Mouse (Mus musculus) CD4-positive, CD25-positive, alpha-beta regulatory T cell, adult 4 months (primary cell): ENCODE results near the gene Olfr875. TPM values are rescaled to one million over a fixed set of nuclear protein-coding genes. Genes with fewer than 3 reads are reported as not detected.
"Not testable (repeated sequence)": the region's sequence is repeated elsewhere in the genome, so short reads cannot be mapped to it uniquely, and the experiment has no call there.

ENCODE experiments used
- ATAC-seq: one replicate; pipeline ENCODE4 v1.8.0; 2017
- polyA plus RNA-seq, 2 experiments: library from polyadenylated mRNA; unstranded; fragments of 100-300 nt; shearing (Covaris generic); gene quantifications; one replicate each; pipeline ENCODE4 v1.2.1; 2017

Olfr875 gene
- not detected for polyA plus RNA-seq

- no peak for ATAC-seq
Observed at GRCm38 (mm10) chr9:37771759-37772158, at the start of gene Olfr875. Olfr875 (plus strand) TSS chr9:37771857.

DNA sequence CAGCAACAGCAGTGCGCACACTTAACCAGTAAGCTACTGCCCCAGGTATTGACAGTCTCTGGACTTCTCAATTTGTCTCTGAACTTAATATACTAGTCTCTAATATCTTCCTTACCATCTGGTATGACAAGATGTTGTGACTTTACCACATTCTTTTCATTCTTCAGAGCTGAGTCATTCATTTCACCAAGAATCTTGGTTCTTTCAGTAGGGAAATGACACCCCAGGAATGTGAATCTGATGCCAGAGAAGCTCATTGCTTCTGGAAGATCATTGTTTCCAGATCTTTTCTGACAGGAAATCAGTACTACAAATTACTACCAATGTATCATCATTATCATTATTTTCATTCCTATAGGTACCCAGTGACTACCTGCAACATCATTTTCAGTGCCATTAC, 37.3 kb upstream of the Olfr875 start:
- ATAC-seq, result no peak

- no peak for ATAC-seq
Observed at GRCm38 (mm10) chr9:37744806-37745205, 26.9 kb upstream of the Olfr875 start, which contains the start of gene Olfr874. Olfr874 (plus strand) TSS chr9:37745106.

DNA sequence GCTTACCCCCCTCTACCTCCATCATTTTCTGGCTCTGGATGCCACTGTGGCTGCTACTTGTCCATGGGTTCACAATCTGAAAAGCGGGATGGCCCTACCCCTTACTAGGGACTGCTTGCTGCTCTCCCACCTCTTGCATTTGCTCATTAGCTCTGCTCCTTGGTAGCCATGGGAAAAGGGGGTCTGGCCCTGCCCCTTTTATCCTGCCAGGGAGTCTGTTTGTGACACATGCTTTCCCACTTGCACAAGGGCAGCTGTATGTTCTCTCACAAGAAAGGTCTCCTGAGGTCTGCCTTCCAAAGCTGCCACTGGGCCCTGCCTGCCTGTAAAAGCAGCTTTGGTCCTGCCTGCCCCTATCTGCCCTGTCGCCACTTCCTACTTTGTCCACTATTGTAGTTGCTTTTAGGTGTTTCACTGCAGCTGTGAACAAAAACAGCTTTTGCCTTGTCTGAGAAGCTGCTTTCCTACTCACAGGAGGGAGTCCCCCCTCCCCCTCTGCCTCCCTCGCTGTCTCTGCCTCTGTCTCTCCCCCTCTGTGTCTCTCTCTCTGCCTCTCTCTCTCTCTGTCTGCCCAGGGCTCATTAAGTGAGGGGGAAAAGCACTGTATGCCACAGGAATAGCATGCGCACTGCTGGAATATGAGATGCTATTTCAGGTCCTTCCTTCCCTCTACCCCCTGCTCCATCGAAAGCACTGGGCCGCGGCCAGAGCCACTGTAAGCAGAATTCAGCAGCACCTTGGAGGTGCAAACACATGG, 21.2 kb upstream of the Olfr875 start:
- ATAC-seq, result no peak

DNA sequence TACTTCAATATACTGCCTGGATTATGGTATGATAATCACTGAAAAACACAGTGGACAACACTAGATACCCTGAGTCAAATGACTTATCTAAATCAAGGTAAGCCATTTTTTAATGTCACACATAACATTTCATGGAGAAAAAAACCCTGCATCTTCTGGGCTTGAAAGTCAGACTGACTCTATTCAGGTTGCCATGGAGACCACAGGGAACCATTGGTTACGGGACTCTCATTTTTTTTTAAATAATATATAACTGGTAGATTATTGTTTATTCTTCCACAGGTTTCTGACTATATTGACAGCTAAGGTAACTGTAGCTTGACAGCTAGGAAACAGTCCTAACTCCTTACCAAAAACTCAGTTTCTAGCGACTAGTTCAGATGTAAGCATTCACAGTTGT, 20.2 kb upstream of the Olfr875 start:
- ATAC-seq, result no peak

- no peak for ATAC-seq
Observed at GRCm38 (mm10) chr9:37752006-37752405, 19.7 kb upstream of the Olfr875 start.

DNA sequence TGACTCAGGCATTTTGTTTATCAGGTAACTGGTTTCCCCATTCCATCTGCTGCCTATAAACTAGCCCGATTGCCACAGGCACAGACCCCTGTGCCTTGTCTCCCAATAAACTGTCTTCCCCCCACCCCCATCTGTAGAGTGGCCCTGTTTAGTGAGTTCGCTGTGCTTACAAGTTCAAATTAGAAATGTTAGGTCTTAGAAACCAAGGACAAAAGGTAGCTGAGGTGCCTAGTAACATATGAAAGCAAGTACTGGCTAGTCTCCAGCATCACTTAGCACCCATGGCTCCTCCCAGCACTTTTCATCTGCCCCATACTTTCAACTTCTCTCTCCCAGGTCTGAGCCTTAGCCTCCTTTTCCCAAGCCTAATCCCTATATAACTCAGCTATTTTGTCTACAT, 9.9 kb upstream of the Olfr875 start:
- no peak for ATAC-seq

DNA sequence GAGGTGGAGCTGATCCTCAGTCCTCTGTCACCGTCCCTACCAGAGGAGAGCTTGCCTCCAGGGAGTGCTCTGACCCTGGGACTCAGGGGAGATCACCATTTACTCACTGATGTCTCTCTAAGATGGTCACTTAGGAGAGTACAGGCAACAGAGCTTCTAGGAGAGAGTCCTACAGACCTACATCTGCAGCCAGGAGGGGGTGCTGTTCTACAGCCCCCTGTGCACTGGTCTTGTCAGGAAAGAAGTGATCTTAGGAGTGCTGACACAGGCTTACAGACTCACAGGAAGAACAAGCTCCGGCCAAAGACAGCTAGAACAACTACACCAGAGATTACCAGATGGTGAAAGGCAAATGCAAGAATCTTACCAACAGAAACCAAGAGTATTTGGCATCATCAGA, 9.1 kb upstream of the Olfr875 start:
- ATAC-seq, result no peak

DNA sequence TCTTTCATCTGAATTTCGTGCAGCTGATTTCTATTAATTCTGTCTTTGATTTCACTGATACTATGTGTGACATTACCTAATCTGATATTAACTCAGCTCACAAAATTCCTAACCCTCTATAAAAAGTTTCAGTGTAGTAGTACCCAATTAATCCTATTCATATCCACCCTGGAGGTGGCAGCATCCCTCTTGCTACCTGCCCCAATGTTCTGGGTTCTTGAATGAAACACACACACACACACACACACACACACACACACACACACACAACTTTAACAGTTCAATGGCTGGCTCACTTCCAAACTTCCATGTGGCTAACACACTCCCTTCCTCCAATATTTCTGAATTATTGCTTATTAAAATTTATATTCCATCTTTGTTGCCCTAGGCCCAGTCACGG, 996 bp upstream of the Olfr875 start:
- ATAC-seq, result no peak

DNA sequence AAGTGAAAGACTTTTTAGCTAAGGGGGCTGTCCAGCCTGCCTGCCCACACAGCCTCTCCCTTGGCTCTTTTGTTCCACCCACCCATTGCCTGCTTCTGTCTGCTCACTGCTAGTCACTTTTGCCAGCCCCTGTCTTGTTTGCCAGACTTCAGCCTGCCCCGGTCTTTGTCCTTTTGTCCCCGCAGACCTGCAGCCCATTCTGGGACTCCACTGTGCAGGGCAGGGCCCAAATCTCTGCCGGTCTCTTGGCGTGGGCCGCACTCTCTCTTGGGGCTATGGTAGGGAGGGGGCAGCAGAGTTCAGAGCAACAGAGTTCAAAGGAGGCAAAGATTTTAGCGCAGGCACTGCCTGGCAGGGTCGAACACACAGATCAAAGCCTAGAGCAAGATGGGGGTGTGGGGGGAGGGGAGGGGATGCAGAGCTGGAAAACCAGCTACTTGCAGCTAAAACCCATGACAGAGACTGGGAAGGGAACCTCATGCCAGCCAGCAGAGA, 11.2 kb downstream of the Olfr875 start:
- no peak for ATAC-seq

- not testable (repeated sequence) for ATAC-seq
Observed at GRCm38 (mm10) chr9:37783394-37784387, 12.0 kb downstream of the Olfr875 start.

- ATAC-seq, result no peak
Observed at GRCm38 (mm10) chr9:37786411-37786810, 14.8 kb downstream of the Olfr875 start.

DNA sequence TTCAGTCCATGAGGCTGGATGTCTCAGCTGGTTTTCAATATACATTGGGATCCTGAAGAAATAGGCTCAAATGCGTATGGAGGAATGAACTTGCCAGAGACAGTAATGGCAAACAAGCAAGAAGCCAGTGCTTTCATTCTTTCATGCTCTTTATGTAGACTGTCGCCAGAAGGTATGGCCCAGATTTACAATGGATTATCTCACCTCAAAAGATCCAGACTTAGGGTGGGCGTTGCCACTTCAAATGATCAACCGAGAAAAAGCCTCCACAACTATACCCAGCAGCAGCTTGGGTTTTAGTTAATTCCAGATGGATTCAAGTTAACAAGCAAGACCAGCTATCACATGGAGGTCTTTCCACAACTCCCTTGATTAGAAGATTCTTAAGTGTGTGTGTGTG, 30.4 kb downstream of the Olfr875 start:
- no peak for ATAC-seq

- ATAC-seq, result no peak
Observed at GRCm38 (mm10) chr9:37802731-37803130, 31.1 kb downstream of the Olfr875 start, which contains the start of gene Olfr876. Olfr876 (plus strand) TSS chr9:37803031.

DNA sequence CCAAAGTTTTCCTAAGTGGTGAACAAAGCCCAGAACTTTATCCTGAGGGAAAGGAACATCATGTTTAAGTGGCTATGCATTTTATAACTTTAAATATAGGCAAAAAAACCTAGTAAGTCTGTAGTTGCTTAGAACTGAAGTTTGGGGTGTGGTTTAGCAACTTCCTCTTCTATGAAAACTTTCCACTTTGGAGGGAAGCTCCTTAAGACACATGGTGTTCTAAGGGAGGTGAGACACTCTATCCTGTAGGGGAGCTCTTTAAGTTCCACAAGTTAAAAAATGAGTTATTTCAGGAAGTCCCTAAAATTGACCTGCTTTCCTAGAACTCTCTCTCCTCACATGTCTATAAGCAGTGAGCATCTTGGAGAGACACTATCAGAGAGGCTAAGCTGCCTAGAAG, 35.6 kb downstream of the Olfr875 start:
- ATAC-seq, result no peak

GRCm38 (mm10) chr9:37808456-37808855, 36.8 kb downstream of the Olfr875 start:
- ATAC-seq, result no peak

GRCm38 (mm10) chr9:37808976-37809375, 37.3 kb downstream of the Olfr875 start:
- ATAC-seq, result no peak

DNA sequence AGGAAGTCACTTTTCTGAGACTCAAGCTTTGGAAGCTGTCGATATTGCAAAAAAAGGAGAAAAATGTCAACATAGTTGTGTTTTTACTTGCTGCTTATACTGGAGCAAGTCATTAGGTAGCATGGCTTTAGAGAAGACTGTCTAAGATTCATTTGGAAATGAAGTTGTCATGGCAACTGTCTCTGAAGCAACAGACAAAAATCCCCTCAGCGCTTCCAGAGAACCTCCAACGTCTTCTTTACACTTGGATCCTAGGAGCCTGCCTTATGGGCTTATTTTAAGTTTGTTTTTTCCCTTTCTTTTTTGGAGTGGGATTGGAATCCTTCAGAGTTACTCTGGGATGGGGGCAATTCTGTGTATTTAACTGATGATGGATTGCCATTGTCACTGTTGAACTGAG, 43.0 kb downstream of the Olfr875 start:
- ATAC-seq, result no peak

Other genes starting within 250 kb of the Olfr875 start
- gene Esam, start 243.8 kb upstream of the Olfr875 start, polyA plus RNA-seq, result not detected
- not detected for gene Vsig2, start 232.6 kb upstream of the Olfr875 start, polyA plus RNA-seq
- under 1 TPM; 0.51 to 0.86 TPM for gene Nrgn, start 219.0 kb upstream of the Olfr875 start, polyA plus RNA-seq
- gene Siae, start 216.2 kb upstream of the Olfr875 start, polyA plus RNA-seq, result 10 to 100 TPM; 17.2 to 17.7 TPM
- under 1 TPM in 1 of 2 experiments, not detected in 1; 0.97 TPM for gene Spa17, start 158.1 kb upstream of the Olfr875 start, polyA plus RNA-seq
- 100 to 1,000 TPM; 201 to 217 TPM for gene Tbrg1, start 114.5 kb upstream of the Olfr875 start, polyA plus RNA-seq
- not detected for gene Panx3, start 102.6 kb upstream of the Olfr875 start, polyA plus RNA-seq
- under 1 TPM in 1 of 2 experiments, not detected in 1; 0.13 TPM for gene Olfr160, start 55.6 kb upstream of the Olfr875 start, polyA plus RNA-seq
- not detected for gene Olfr874, start 26.8 kb upstream of the Olfr875 start, polyA plus RNA-seq
- gene Olfr876, start 31.2 kb downstream of the Olfr875 start, polyA plus RNA-seq, result not detected
- not detected for gene Olfr877, start 82.4 kb downstream of the Olfr875 start, polyA plus RNA-seq
- gene Olfr145, start 124.9 kb downstream of the Olfr875 start, polyA plus RNA-seq, result not detected
- gene Olfr878, start 146.0 kb downstream of the Olfr875 start, polyA plus RNA-seq, result under 1 TPM in 1 of 2 experiments, not detected in 1; 0.17 TPM
- gene Olfr881, start 220.0 kb downstream of the Olfr875 start, polyA plus RNA-seq, result not detected